ENCODE assay signal across 8 mouse cellular contexts in genomic region chr11:3963155-3963554, GRCm38 (mm10). TPM values are rescaled to one million over a fixed set of nuclear protein-coding genes. Genes with fewer than 3 reads are reported as not detected.
DNase-seq lines count a peak whose midpoint lies in the region; ATAC-seq lines count a peak whose summit lies in the region.

No protein-coding gene starts in this region.

- H3K4me2 ChIP-seq in neural tube, embryonic 14.5 days (ENCODE audit: low read depth, low read length) = peak overlapping the region; percentile 69

- H3K27me3 ChIP-seq in erythroblast, embryonic 14.5 days (ENCODE audit: control insufficient read depth) = no peaks in the 10 kb centered on the region; the same call in 1 of the 2 replicates
- no peaks in the 10 kb centered on the region for H3K27me3 ChIP-seq in forebrain, embryonic 10.5 days (ENCODE audit: poor library complexity, severe bottlenecking)
- no peaks in the 10 kb centered on the region for H3K27me3 ChIP-seq in limb, embryonic 10.5 days (ENCODE audit: low read depth, poor library complexity, severe bottlenecking)
- no peaks in the 10 kb centered on the region for H3K27me3 ChIP-seq in neural tube, embryonic 14.5 days (ENCODE audit: control insufficient read depth, insufficient read depth, low read length)

- no peak for ATAC-seq in erythroblast, adult 5-6 weeks (replicated peaks; ENCODE audit: low FRiP score, poor library complexity, severe bottlenecking)
- peak; percentile 7 for ATAC-seq in CD4-positive, CD25-positive, alpha-beta regulatory T cell, adult 4 months
- ATAC-seq in neural tube, embryonic 14.5 days (ENCODE audit: low read depth) = no peak

- peak overlapping the region; percentile 76 for H3K4me3 ChIP-seq in erythroblast, embryonic 14.5 days (replicated peaks)
- H3K4me3 ChIP-seq in forebrain, embryonic 10.5 days = peak overlapping the region; percentile 71
- peak overlapping the region; percentile 94 for H3K4me3 ChIP-seq in limb, embryonic 10.5 days
- H3K4me3 ChIP-seq in neural tube, embryonic 14.5 days (ENCODE audit: low read depth, low read length) = peak overlapping the region; percentile 71

- WGBS in forebrain, embryonic 10.5 days = 81% methylated on average over 10 of the region's 10 CpGs
- WGBS in limb, embryonic 10.5 days = 84% methylated on average over 10 of the region's 10 CpGs
- 80% methylated on average over 10 of the region's 10 CpGs for WGBS in neural tube, embryonic 14.5 days

- H3K9me3 ChIP-seq in erythroblast, embryonic 14.5 days (ENCODE audit: control insufficient read depth, low read length) = no peaks in the 10 kb centered on the region
- H3K9me3 ChIP-seq in forebrain, embryonic 10.5 days = no peaks in the 10 kb centered on the region
- H3K9me3 ChIP-seq in limb, embryonic 10.5 days (replicated peaks) = no peaks in the 10 kb centered on the region
- no peaks in the 10 kb centered on the region for H3K9me3 ChIP-seq in neural tube, embryonic 14.5 days (ENCODE audit: control insufficient read depth, low read length)

- peak overlapping the region; percentile 94 for H3K27ac ChIP-seq in forebrain, embryonic 10.5 days
- H3K27ac ChIP-seq in limb, embryonic 10.5 days = peak overlapping the region; percentile 91
- peak overlapping the region; percentile 24 for H3K27ac ChIP-seq in neural tube, embryonic 14.5 days (ENCODE audit: low read depth, low read length)

- peaks cover 27% of the 10 kb centered on the region for H3K4me1 ChIP-seq in erythroblast, embryonic 14.5 days (ENCODE audit: control insufficient read depth)
- peaks cover 19% of the 10 kb centered on the region for H3K4me1 ChIP-seq in forebrain, embryonic 10.5 days
- peaks cover 7% of the 10 kb centered on the region for H3K4me1 ChIP-seq in limb, embryonic 10.5 days
- peaks cover 7% of the 10 kb centered on the region for H3K4me1 ChIP-seq in neural tube, embryonic 14.5 days (ENCODE audit: control insufficient read depth, insufficient read depth, low read length)

- H3K9ac ChIP-seq in neural tube, embryonic 14.5 days (replicated peaks; ENCODE audit: low read depth, low read length) = 0 out of 2 replicates have a peak overlapping the region, but pooled peaks have one; percentile 58

- no peak for DNase-seq in forebrain, embryonic 10.5 days (ENCODE audit: extremely low spot score, low spot score)
- no peak for DNase-seq in limb, embryonic 10.5 days (ENCODE audit: low spot score)
- no peak for DNase-seq in yolk sac, embryonic 10.5 days (ENCODE audit: low spot score)
- no peak for DNase-seq in cerebellum, adult 18-20 months

- peaks cover 19% of the 10 kb centered on the region for H3K36me3 ChIP-seq in erythroblast, embryonic 14.5 days (ENCODE audit: control insufficient read depth)
- H3K36me3 ChIP-seq in forebrain, embryonic 10.5 days (replicated peaks) = peaks cover 20% of the 10 kb centered on the region
- H3K36me3 ChIP-seq in limb, embryonic 10.5 days = peaks cover 13% of the 10 kb centered on the region
- peaks cover 5% of the 10 kb centered on the region; the same call in 1 of the 2 replicates for H3K36me3 ChIP-seq in neural tube, embryonic 14.5 days (ENCODE audit: control insufficient read depth, insufficient read depth, low read length)

RNA-seq across cellular contexts. Expression of gene Pes1, which starts 0.6 kb away (rescaled TPM):
- polyA plus RNA-seq in erythroblast, embryonic 14.5 days (2012) = 1.3 and 2.5 TPM in 2 replicates
- 11.3 and 15.0 TPM in 2 replicates for total RNA-seq in erythroblast, adult 5-6 weeks (2015; ENCODE audit: low replicate concordance)
- total RNA-seq in erythroblast, adult 5-6 weeks (2017; ENCODE audit: low replicate concordance) = 19.0 and 20.4 TPM in 2 replicates
- polyA plus RNA-seq in CD4-positive, CD25-positive, alpha-beta regulatory T cell, adult 4 months (2017; shearing (Covaris generic)) = 100 to 1,000 TPM in 1 of 2 experiments, 10 to 100 TPM in 1; 82.0 to 111 TPM
- 116 and 118 TPM in 2 replicates for polyA plus RNA-seq in forebrain, embryonic 10.5 days (2016; fragmentation: Nextera tagmentation; extraction: Ambion mirVana)
- 106 and 115 TPM in 2 replicates for polyA plus RNA-seq in limb, embryonic 10.5 days (2016; fragmentation: Nextera tagmentation; extraction: Ambion mirVana)
- polyA plus RNA-seq in neural tube, embryonic 14.5 days (2014; fragmentation: Nextera tagmentation; extraction: Ambion mirVana) = 42.4 and 49.5 TPM in 2 replicates

RNA-seq across cellular contexts. Expression of gene 4930556J24Rik, which starts 13.4 kb away (rescaled TPM):
- not detected in 2 replicates for polyA plus RNA-seq in erythroblast, embryonic 14.5 days (2012)
- not detected in 2 replicates for total RNA-seq in erythroblast, adult 5-6 weeks (2015; ENCODE audit: low replicate concordance)
- not detected in 2 replicates for total RNA-seq in erythroblast, adult 5-6 weeks (2017; ENCODE audit: low replicate concordance)
- polyA plus RNA-seq in CD4-positive, CD25-positive, alpha-beta regulatory T cell, adult 4 months (2017; shearing (Covaris generic)) = not detected
- 0.36 TPM in 2 replicates for polyA plus RNA-seq in forebrain, embryonic 10.5 days (2016; fragmentation: Nextera tagmentation; extraction: Ambion mirVana)
- polyA plus RNA-seq in limb, embryonic 10.5 days (2016; fragmentation: Nextera tagmentation; extraction: Ambion mirVana) = 0.13 and 0.25 TPM in 2 replicates
- 0.23 TPM in 1 of 2 replicates, not detected in the other for polyA plus RNA-seq in neural tube, embryonic 14.5 days (2014; fragmentation: Nextera tagmentation; extraction: Ambion mirVana)

RNA-seq across cellular contexts. Expression of gene Gal3st1, which starts 20.3 kb away (rescaled TPM):
- not detected in 2 replicates for polyA plus RNA-seq in erythroblast, embryonic 14.5 days (2012)
- not detected in 2 replicates for total RNA-seq in erythroblast, adult 5-6 weeks (2015; ENCODE audit: low replicate concordance)
- not detected in 2 replicates for total RNA-seq in erythroblast, adult 5-6 weeks (2017; ENCODE audit: low replicate concordance)
- not detected for polyA plus RNA-seq in CD4-positive, CD25-positive, alpha-beta regulatory T cell, adult 4 months (2017; shearing (Covaris generic))
- 0.16 and 0.17 TPM in 2 replicates for polyA plus RNA-seq in forebrain, embryonic 10.5 days (2016; fragmentation: Nextera tagmentation; extraction: Ambion mirVana)
- 0.55 and 1.8 TPM in 2 replicates for polyA plus RNA-seq in limb, embryonic 10.5 days (2016; fragmentation: Nextera tagmentation; extraction: Ambion mirVana)
- 6.2 and 6.7 TPM in 2 replicates for polyA plus RNA-seq in neural tube, embryonic 14.5 days (2014; fragmentation: Nextera tagmentation; extraction: Ambion mirVana)

RNA-seq across cellular contexts. Expression of gene Tcn2, which starts 31.2 kb away (rescaled TPM):
- 0.07 and 0.08 TPM in 2 replicates for polyA plus RNA-seq in erythroblast, embryonic 14.5 days (2012)
- total RNA-seq in erythroblast, adult 5-6 weeks (2015; ENCODE audit: low replicate concordance) = 33.4 and 50.3 TPM in 2 replicates
- total RNA-seq in erythroblast, adult 5-6 weeks (2017; ENCODE audit: low replicate concordance) = 12.0 and 20.8 TPM in 2 replicates
- polyA plus RNA-seq in CD4-positive, CD25-positive, alpha-beta regulatory T cell, adult 4 months (2017; shearing (Covaris generic)) = 10 to 100 TPM; 28.0 to 31.2 TPM
- 19.4 and 21.1 TPM in 2 replicates for polyA plus RNA-seq in forebrain, embryonic 10.5 days (2016; fragmentation: Nextera tagmentation; extraction: Ambion mirVana)
- polyA plus RNA-seq in limb, embryonic 10.5 days (2016; fragmentation: Nextera tagmentation; extraction: Ambion mirVana) = 19.5 and 23.9 TPM in 2 replicates
- polyA plus RNA-seq in neural tube, embryonic 14.5 days (2014; fragmentation: Nextera tagmentation; extraction: Ambion mirVana) = 15.4 and 30.9 TPM in 2 replicates

RNA-seq across cellular contexts. Expression of gene Slc35e4, which starts 48.7 kb away (rescaled TPM):
- polyA plus RNA-seq in erythroblast, embryonic 14.5 days (2012) = 0.04 and 0.14 TPM in 2 replicates
- 0.38 and 0.63 TPM in 2 replicates for total RNA-seq in erythroblast, adult 5-6 weeks (2015; ENCODE audit: low replicate concordance)
- not detected in 2 replicates for total RNA-seq in erythroblast, adult 5-6 weeks (2017; ENCODE audit: low replicate concordance)
- polyA plus RNA-seq in CD4-positive, CD25-positive, alpha-beta regulatory T cell, adult 4 months (2017; shearing (Covaris generic)) = 1 to 10 TPM in 1 of 2 experiments, under 1 TPM in 1; 0.75 to 2.2 TPM
- 4.8 and 5.1 TPM in 2 replicates for polyA plus RNA-seq in forebrain, embryonic 10.5 days (2016; fragmentation: Nextera tagmentation; extraction: Ambion mirVana)
- 2.5 and 2.6 TPM in 2 replicates for polyA plus RNA-seq in limb, embryonic 10.5 days (2016; fragmentation: Nextera tagmentation; extraction: Ambion mirVana)
- polyA plus RNA-seq in neural tube, embryonic 14.5 days (2014; fragmentation: Nextera tagmentation; extraction: Ambion mirVana) = 11.6 and 13.6 TPM in 2 replicates

Comparison
In these comparisons a context has a peak if more than half of its experiments do, and no peak if none do; other contexts are left out.
1. H3K27ac ChIP-seq: peak in every context shown above with its lines; median percentile 94 in forebrain, embryonic 10.5 days; 91 in limb, embryonic 10.5 days; 24 in neural tube, embryonic 14.5 days.
2. RNA of gene Pes1, which starts 0.6 kb away (polyA plus RNA-seq): 116 to 118 TPM in forebrain, embryonic 10.5 days, 82.0 to 111 TPM in CD4-positive, CD25-positive, alpha-beta regulatory T cell, adult 4 months, 106 to 115 TPM in limb, embryonic 10.5 days and 42.4 to 49.5 TPM in neural tube, embryonic 14.5 days; 1.3 to 2.5 TPM in erythroblast, embryonic 14.5 days; every median in the first group is over 10 times any median in the second.
3. Peak in every context shown above with its lines, with median percentiles within 50 percentile points of each other: H3K4me3 ChIP-seq.